Mouse (Mus musculus) ES-E14 (cell line): ENCODE measurements around the gene Olfm3. TPM values are rescaled to one million over a fixed set of nuclear protein-coding genes. Genes with fewer than 3 reads are reported as not detected.

Experiments used
- DNase-seq: peaks from one replicate; pipeline ENCODE4 v3.0.0-alpha.2; 2013; ENCODE audit warnings: low read depth, low spot score
- H3K27ac ChIP-seq: 2 replicates; pipeline ENCODE4 v1.5.1; 2012; ENCODE audit warnings: low read depth, mild to moderate bottlenecking, low read length, moderate library complexity, mixed read lengths; ENCODE audit not compliant: poor library complexity, insufficient read depth, severe bottlenecking
- H3K36me3 ChIP-seq: 2 replicates; pipeline ENCODE4 v1.6.1; 2012; ENCODE audit warnings: mild to moderate bottlenecking, low read length, moderate library complexity, mixed read lengths; ENCODE audit not compliant: control insufficient read depth, poor library complexity, insufficient read depth, severe bottlenecking
- H3K4me1 ChIP-seq, 2 experiments: fragments of 150-350 bp in 1 of 2; sonication (generic) in 1 of 2; 2 replicates each; pipeline ENCODE4 v1.6.1; 2012; ENCODE audit warnings: low read length in 2 of 2, mild to moderate bottlenecking in 1 of 2, mixed read lengths in 1 of 2; ENCODE audit not compliant: control insufficient read depth in 2 of 2, insufficient read depth in 2 of 2, poor library complexity in 1 of 2
- H3K4me3 ChIP-seq, 2 experiments: fragments of 150-350 bp in 1 of 2; sonication (generic) in 1 of 2; 2 replicates each; pipeline ENCODE4 v1.5.1; 2012; ENCODE audit warnings: low read length in 2 of 2, low read depth in 1 of 2, mild to moderate bottlenecking in 1 of 2, mixed read lengths in 1 of 2; ENCODE audit not compliant: insufficient read depth in 1 of 2, poor library complexity in 1 of 2, severe bottlenecking in 1 of 2
- H3K9ac ChIP-seq: 2 replicates; pipeline ENCODE4 v1.6.1; 2012; ENCODE audit warnings: low read depth, mild to moderate bottlenecking, low read length, mixed read lengths; ENCODE audit not compliant: poor library complexity, insufficient read depth, severe bottlenecking
- H3K9me3 ChIP-seq: fragments of 150-350 bp; sonication (generic); 2 replicates; pipeline ENCODE4 v1.6.1; 2012; ENCODE audit warnings: low read depth, mild to moderate bottlenecking, low read length; ENCODE audit not compliant: control insufficient read depth, insufficient read depth
- CHD2 ChIP-seq: IDR thresholded peaks from 2 replicates; pipeline ENCODE4 v1.6.1; 2014; ENCODE audit warnings: mild to moderate bottlenecking, low read depth, low read length, inconsistent platforms
- HCFC1 ChIP-seq: IDR thresholded peaks from 2 replicates; pipeline ENCODE4 v1.6.1; 2012; ENCODE audit warnings: low read length, inconsistent platforms, borderline replicate concordance; ENCODE audit not compliant: insufficient read depth
- MAFK ChIP-seq: IDR thresholded peaks from 2 replicates; pipeline ENCODE4 v1.6.1; 2014; ENCODE audit warnings: mild to moderate bottlenecking, low read depth, low read length, inconsistent platforms; ENCODE audit not compliant: insufficient read depth
- ZC3H11A ChIP-seq: IDR thresholded peaks from 2 replicates; pipeline ENCODE4 v1.6.1; 2012; ENCODE audit warnings: low read depth, mild to moderate bottlenecking, inconsistent platforms, low read length, borderline replicate concordance
- ZNF384 ChIP-seq: IDR thresholded peaks from 2 replicates; pipeline ENCODE4 v1.6.1; 2012; ENCODE audit warnings: low read depth, low read length, inconsistent platforms
- in situ Hi-C, 2 experiments: fragments of 600-800 bp; cut with MboI; formaldehyde crosslinking; loops; one replicate each; pipeline ENCODE4 v1.15.1; 2025; ENCODE audit warnings: low sequenced_read_pairs in 2 of 2, inconsistent platforms in 1 of 2; ENCODE audit not compliant: unreplicated experiment in 2 of 2
- total RNA-seq: library from RNA; depleted of rRNA; stranded (reverse); fragments of 300-350 nt; gene quantifications from 2 replicates; pipeline ENCODE4 v1.2.3, GENCODE M21; 2012

The Olfm3 gene
- total RNA-seq, 1 experiment = not detected

GRCm38 (mm10) chr3:115028046-115028445 lies 124.2 kb downstream of the Olfm3 start:
- no peak for DNase-seq
- Histone ChIP-seq H3K9ac (no peak overlapping the region), H3K4me3 (no peak overlapping the region), H3K27ac (no peak overlapping the region), H3K9me3 (no peaks in the 10 kb centered on the region), H3K36me3 (no peaks in the 10 kb centered on the region), H3K4me1 (no peaks in the 10 kb centered on the region)
- no peak for TF ChIP-seq ZNF384
- TF ChIP-seq CHD2 = no peak
- no peak for TF ChIP-seq MAFK
- no peak for TF ChIP-seq HCFC1
- TF ChIP-seq ZC3H11A = no peak
- in situ Hi-C loops = no loop called here

DNA sequence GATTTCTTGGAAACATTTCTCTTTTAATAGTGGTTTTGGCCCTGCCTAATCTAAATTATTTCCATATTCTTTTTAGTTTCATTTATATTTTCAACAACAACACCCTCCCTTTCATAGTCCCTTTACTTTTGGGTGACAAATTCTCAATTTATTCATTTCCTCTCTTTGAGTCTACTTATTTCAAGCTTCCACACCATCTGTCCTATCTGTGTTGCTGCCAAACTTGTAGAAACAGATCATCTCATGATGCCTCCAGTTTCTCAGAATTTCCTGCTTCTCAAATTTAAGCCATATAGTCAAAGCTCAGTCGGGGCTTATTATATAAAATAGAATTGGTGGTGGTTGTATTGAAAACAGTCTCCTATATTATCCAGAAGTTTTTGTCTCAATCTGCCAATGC lies 124.7 kb downstream of the Olfm3 start:
- no peak overlapping the region for H3K4me3 ChIP-seq
- in situ Hi-C loops = no loop called here
- H3K36me3 ChIP-seq = no peaks in the 10 kb centered on the region
- no peak overlapping the region for H3K9ac ChIP-seq
- no peaks in the 10 kb centered on the region for H3K4me1 ChIP-seq
- H3K9me3 ChIP-seq = no peaks in the 10 kb centered on the region
- TF ChIP-seq MAFK (no peak), ZNF384 (no peak), ZC3H11A (no peak), CHD2 (no peak), HCFC1 (no peak)
- no peak for DNase-seq
- no peak overlapping the region for H3K27ac ChIP-seq

- TF ChIP-seq ZNF384 (no peak), HCFC1 (no peak), ZC3H11A (no peak), CHD2 (no peak), MAFK (no peak)
- in situ Hi-C loops = no loop called here
- Histone ChIP-seq H3K4me3 (no peak overlapping the region), H3K27ac (no peak overlapping the region), H3K36me3 (no peaks in the 10 kb centered on the region), H3K4me1 (no peaks in the 10 kb centered on the region), H3K9me3 (no peaks in the 10 kb centered on the region), H3K9ac (no peak overlapping the region)
- DNase-seq = no peak
Observed at GRCm38 (mm10) chr3:115049060-115049459, 145.2 kb downstream of the Olfm3 start.

GRCm38 (mm10) chr3:115064901-115065300 lies 161.0 kb downstream of the Olfm3 start:
- H3K4me3 ChIP-seq = no peak overlapping the region
- no peaks in the 10 kb centered on the region for H3K9me3 ChIP-seq
- in situ Hi-C loops = no loop called here
- no peak for TF ChIP-seq CHD2
- no peak for TF ChIP-seq ZC3H11A
- TF ChIP-seq MAFK = no peak
- TF ChIP-seq ZNF384 = no peak
- no peak for TF ChIP-seq HCFC1
- no peak overlapping the region for H3K27ac ChIP-seq
- DNase-seq = no peak
- no peaks in the 10 kb centered on the region for H3K36me3 ChIP-seq
- peaks cover 0 to 1% of the 10 kb centered on the region in 2 experiments; a peak in 1 of 4 replicates for H3K4me1 ChIP-seq
- no peak overlapping the region for H3K9ac ChIP-seq
